Mouse (Mus musculus): ENCODE measurements around the gene Igsf9.

Gene Igsf9

GRCm38 (mm10) chr1:172518013-172518412 lies 36.4 kb downstream of the Igsf9 start:
- DNase-seq (ENCODE audit: low spot score), result no peak

DNA sequence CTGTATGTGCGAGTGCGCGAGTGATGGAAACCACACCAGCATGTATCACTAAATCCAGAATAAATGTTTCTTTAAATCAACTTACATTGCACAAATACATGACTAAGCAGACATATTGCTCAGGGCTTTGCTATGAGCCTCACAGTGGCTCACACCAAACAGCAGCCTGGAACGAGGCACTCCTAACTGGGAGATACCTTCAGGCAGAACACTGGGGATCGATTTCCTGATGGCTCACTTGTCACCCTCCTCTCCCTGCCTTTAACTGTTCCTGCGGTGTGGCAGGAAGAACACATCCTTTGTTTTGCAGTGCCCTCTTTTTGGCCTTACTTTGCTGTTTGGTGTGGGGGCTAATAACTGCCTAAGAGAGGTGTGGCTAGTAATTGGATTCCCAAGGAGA lies 38.1 kb downstream of the Igsf9 start:
- no peak for DNase-seq (ENCODE audit: low spot score)

- peak; percentile 99 for DNase-seq (ENCODE audit: low spot score)
Observed at GRCm38 (mm10) chr1:172520576-172521440, 39.2 kb downstream of the Igsf9 start, which contains the start of gene Cfap45. TSS of gene Cfap45 (plus strand) at chr1:172520801.

GRCm38 (mm10) chr1:172522524-172522923 lies 40.9 kb downstream of the Igsf9 start:
- no peak for DNase-seq (ENCODE audit: low spot score)

DNA sequence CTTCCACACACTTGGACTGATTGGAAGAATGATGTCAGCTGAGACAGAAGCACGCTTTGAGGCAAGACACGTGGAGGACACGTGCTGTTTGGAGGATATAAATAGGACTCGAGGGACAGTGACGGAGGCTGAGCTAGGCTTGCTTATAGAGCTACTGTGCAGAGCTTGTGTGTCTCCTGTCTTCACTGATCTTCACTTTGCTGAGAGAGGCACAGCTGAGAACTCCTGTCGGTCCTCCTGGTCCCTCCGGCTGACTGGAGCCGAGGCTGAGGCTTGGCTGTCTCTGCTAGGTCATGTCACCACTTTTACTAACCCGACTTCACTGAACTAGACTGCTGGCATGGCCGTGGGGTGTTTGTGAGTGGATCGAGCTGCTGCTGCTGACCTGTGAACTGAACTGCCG lies 42.1 kb downstream of the Igsf9 start:
- no peak for DNase-seq (ENCODE audit: low spot score)

DNA sequence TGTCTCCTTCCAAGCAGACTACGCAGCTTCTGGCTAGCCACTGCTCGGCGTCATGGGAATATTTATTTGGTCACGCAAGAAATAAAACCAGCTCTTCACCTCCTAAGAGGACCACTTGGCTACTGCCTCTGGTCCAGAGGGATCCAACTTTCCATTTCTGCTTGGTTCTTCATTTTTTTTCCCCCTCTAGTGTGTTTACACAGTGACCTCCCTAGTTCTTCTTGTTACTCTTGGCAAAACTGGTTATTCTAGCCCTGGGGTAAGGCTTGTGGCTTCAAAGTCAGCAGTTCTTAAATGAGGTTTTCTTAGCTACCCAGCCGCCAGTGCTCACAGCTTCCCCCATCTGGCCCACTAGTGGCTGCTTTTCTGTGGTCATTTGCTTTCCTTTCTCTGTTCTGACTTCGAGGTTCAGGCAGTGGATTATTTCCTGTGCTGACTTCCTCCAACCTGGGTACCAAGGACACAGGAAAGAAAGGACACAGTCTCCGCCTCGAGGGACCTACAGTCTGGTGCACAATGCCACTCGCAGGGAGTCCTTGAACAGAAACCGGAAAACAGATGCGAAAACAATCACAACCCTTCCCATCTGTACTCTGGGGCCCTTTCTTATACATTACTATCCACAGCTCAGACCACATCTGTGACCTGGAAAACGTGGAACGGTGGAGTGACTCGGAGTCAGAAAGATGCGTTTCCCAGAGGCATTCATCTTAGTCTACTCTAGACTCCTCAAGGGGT lies 43.6 kb downstream of the Igsf9 start:
- DNase-seq (ENCODE audit: low spot score), result peak; percentile 68

DNA sequence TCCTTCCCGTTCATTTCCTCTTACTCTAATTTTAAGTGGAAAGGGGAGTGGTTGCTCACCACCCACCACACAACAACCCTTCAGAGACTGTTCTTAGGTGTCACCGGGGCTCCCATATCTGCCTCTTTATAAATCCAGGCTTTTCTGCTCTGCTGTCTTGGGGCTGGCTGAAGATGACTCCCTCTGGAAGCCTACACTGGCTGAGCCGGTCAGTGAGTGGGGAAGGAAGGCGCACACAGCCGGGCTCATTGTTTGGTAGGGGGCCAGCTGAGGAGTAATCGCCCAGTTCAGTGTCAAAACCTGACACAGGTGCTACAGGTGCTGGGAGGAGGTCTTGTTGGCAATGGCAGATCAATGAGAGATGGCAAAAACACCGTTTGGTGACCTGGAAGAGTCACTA lies 44.4 kb downstream of the Igsf9 start:
- no peak for DNase-seq (ENCODE audit: low spot score)

GRCm38 (mm10) chr1:172526380-172527081 lies 44.9 kb downstream of the Igsf9 start:
- no peak for DNase-seq (ENCODE audit: low spot score)

DNA sequence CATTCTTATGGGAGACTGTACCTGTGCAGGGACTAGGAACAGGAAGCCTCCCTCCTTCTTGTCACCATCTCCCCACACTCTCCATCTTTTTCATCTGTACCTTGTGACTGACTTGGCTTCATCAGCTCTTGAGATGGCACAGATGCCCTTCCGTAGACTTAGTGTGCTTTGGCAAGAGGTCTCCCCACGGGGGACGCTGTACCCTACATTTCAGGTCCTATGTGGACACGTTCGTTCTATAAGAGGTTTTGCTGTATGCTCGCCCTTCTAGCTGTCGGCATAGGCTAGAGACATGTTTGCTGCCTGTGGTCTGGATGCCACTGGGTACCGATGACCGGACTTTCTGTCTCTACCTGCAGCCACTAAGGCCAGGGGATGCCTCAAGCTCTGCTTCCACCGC lies 45.8 kb downstream of the Igsf9 start:
- DNase-seq (ENCODE audit: low spot score), result no peak

- DNase-seq (ENCODE audit: low spot score), result peak; percentile 95
Observed at GRCm38 (mm10) chr1:172528701-172529100, 47.1 kb downstream of the Igsf9 start.

DNA sequence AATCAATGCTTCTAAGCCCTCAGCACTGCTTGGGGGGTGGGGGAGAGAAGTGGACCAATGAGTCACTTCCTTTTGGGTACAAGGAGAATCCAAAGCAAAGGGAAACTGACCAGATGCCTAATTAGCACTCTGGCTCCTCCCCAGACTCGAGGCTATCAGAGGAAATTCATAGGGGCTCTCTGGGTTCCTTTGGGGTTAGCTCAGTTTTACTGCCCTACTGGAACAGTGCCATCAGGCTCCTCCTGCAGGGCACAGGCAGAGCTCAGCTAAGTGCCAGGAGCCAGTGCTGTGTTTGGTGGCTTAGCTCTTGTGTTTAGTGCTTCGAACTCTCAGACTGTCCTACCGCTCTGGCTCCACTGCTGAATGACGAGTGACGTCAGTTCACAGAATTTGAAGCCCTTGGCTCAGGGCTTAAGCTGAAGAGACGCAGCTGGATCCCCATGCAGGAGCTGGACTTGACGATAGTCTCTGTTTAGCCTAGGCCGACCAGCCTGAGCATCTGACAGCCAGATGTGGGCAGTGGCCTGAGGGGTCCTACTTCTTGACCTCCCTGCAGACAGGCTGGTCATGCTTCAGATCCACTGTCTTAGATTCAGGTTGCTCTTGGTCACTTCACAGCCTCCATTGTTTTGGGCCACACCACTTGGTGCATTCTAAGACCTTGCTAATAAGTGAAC lies 49.1 kb downstream of the Igsf9 start:
- DNase-seq (ENCODE audit: low spot score), result peak; percentile 65

GRCm38 (mm10) chr1:172532551-172532950 lies 51.0 kb downstream of the Igsf9 start:
- peak; percentile 79 for DNase-seq (ENCODE audit: low spot score)

DNA sequence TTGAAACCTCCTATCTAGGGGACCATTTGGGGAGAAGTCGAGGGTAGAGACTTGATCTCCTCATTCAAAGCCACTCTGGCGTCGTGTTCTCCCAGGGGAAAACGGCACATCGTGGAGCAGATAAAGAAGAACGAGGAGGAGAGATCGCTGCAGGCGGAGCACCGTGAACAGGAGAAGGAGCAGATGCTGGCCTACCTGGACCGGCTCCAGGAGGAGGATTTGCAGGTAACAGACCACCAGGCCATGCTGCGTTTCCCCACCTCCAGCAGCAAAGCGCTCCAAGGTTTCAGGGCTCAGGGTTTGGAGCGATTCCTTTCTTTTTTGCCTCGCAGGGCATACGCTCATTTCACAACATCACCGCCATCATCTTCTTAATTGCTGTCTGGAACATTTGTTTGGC lies 53.5 kb downstream of the Igsf9 start:
- DNase-seq (ENCODE audit: low spot score), result no peak

DNA sequence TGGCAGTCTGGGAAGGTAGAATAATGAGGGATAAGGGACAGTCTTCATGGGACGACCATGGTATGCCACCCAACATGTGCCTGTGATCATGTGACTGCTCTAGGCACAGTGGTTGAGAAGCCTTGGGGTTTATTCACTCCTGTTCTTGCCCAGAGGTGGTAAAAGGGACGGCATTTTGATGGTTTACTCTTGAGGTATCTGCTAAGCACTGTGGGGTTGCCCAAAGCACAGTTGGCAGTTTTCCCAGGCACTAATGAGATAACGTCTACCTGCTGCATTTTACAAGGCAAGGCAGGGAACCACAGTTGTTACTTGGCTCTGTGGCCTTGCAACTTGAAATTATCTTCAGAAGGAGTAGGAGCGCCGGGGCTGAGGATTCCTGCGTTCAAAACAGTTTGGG lies 58.2 kb downstream of the Igsf9 start:
- no peak for DNase-seq (ENCODE audit: low spot score)

GRCm38 (mm10) chr1:172540283-172540820 lies 58.8 kb downstream of the Igsf9 start:
- no peak for DNase-seq (ENCODE audit: low spot score)

DNA sequence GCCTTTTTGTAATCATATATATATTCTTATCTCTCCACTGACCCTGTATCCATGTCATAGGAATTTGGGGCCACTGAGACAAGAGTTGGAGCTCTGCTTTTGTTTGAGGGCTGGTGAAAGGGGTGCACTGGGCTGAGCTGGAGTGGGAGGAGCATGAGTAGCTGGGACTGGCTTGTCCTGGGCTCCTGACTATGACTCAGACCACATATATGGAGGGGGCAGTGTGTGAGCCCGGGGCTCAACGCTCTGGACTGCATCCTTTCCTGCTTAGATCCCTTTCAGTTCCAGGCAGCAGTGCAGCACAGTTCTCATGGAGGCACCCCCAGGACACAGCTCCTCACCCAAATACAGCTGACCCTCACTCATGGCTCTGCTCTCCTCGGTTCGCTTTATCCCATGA lies 64.5 kb downstream of the Igsf9 start:
- DNase-seq (ENCODE audit: low spot score), result no peak
